Mouse (Mus musculus) intestine, embryonic 16.5 days (tissue): ENCODE measurements around the gene Cabcoco1. TPM values are rescaled to one million over a fixed set of nuclear protein-coding genes. Genes with fewer than 3 reads are reported as not detected.
A peak's percentile ranks its signal among the peaks of the same experiment; 100 is the strongest.

ENCODE experiments used
- ATAC-seq: fragments of 200-750 bp; cut with Nextera tagmentation; 2 replicates; pipeline ENCODE4 v1.8.0; 2017; ENCODE audit warnings: moderate TSS enrichment, moderate library complexity
- H3K27ac ChIP-seq: fragments of 300-500 bp; sonication (generic); 2 replicates; pipeline ENCODE4 v1.5.1; 2014; ENCODE audit warnings: mild to moderate bottlenecking, low read length
- H3K27me3 ChIP-seq: fragments of 300-500 bp; sonication (generic); replicated peaks from 2 replicates; pipeline ENCODE4 v1.6.1; 2014; ENCODE audit warnings: low read length, control low read depth, mixed read lengths; ENCODE audit not compliant: control insufficient read depth, insufficient read depth
- H3K36me3 ChIP-seq: fragments of 300-500 bp; sonication (generic); 2 replicates; pipeline ENCODE4 v1.6.1; 2014; ENCODE audit warnings: low read length, control low read depth; ENCODE audit not compliant: control insufficient read depth, insufficient read depth
- H3K4me1 ChIP-seq: fragments of 300-500 bp; sonication (generic); 2 replicates; pipeline ENCODE4 v1.6.1; 2014; ENCODE audit warnings: low read length, control low read depth, mixed read lengths; ENCODE audit not compliant: control insufficient read depth, insufficient read depth
- H3K4me2 ChIP-seq: fragments of 300-500 bp; sonication (generic); 2 replicates; pipeline ENCODE4 v1.6.1; 2014; ENCODE audit warnings: low read depth, low read length, control low read depth
- H3K4me3 ChIP-seq: fragments of 300-500 bp; sonication (generic); 2 replicates; pipeline ENCODE4 v1.5.1; 2014; ENCODE audit warnings: mild to moderate bottlenecking, low read length
- H3K9ac ChIP-seq: fragments of 300-500 bp; sonication (generic); 2 replicates; pipeline ENCODE4 v1.6.1; 2014; ENCODE audit warnings: low read depth, low read length
- H3K9me3 ChIP-seq: fragments of 300-500 bp; sonication (generic); 2 replicates; pipeline ENCODE4 v1.6.1; 2016; ENCODE audit warnings: low read length, control low read depth; ENCODE audit not compliant: control insufficient read depth
- WGBS: fragments of 180-500 bp; shearing (Covaris S2); extraction: QIAGEN DNeasy Blood & Tissue Kit; methylation state at CpG from one replicate; pipeline ENCODE4 v1.1.7; 2014; 5-methylcytosine and 5-hydroxymethylcytosine counted together
- polyA plus RNA-seq: library from polyadenylated mRNA; unstranded; fragments of >200 nt; fragmentation: Nextera tagmentation; extraction: Ambion mirVana; gene quantifications from 2 replicates; pipeline ENCODE4 v1.2.1, GENCODE M21; 2015

Gene Cabcoco1
- polyA plus RNA-seq, 1 experiment from 2014 or later, result 8.4 TPM

- Histone ChIP-seq H3K27ac (no peak overlapping the region), H3K4me2 (no peak overlapping the region), H3K36me3 (no peaks in the 10 kb centered on the region), H3K27me3 (no peaks in the 10 kb centered on the region), H3K4me3 (no peak overlapping the region), H3K9me3 (no peaks in the 10 kb centered on the region), H3K4me1 (peaks cover 5% of the 10 kb centered on the region; the same call in 1 of the 2 replicates), H3K9ac (no peak overlapping the region)
- WGBS, result 88% methylated on average over 13 of the region's 13 CpGs
- ATAC-seq, result no peak
These were observed 110.8 kb downstream of the Cabcoco1 start for GRCm38 (mm10) chr10:68430929-68431328.

- no peak overlapping the region for H3K4me3 ChIP-seq
- H3K9me3 ChIP-seq, result no peaks in the 10 kb centered on the region
- no peak for ATAC-seq
- 83% methylated on average over 7 of the region's 7 CpGs for WGBS
- no peak overlapping the region for H3K9ac ChIP-seq
- no peaks in the 10 kb centered on the region for H3K36me3 ChIP-seq
- H3K4me1 ChIP-seq, result no peaks in the 10 kb centered on the region
- H3K4me2 ChIP-seq, result no peak overlapping the region
- no peak overlapping the region for H3K27ac ChIP-seq
- H3K27me3 ChIP-seq, result no peaks in the 10 kb centered on the region
These were observed 121.2 kb downstream of the Cabcoco1 start for GRCm38 (mm10) chr10:68420393-68420920.

DNA sequence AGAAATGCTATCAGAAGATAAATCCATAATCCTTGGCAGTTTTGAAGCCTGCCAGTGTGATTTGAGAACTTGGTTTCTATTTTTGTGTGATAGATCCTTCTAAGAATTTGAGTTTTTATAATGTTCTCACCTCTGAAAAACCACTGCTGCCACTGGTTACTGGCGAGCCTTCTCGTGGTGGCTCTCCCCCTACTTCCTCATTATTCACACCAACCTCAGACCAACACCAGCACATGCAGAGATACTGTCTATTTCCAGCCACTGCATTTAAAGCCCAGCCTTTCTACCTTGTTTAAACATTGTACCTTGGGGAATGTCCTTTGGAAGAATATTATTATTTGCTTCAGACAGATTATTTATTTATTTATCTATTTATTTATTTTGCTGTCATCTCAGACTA lies 121.8 kb downstream of the Cabcoco1 start:
- Histone ChIP-seq H3K27me3 (no peaks in the 10 kb centered on the region), H3K27ac (no peak overlapping the region), H3K36me3 (no peaks in the 10 kb centered on the region), H3K9me3 (no peaks in the 10 kb centered on the region), H3K4me2 (no peak overlapping the region), H3K9ac (no peak overlapping the region), H3K4me3 (no peak overlapping the region), H3K4me1 (no peaks in the 10 kb centered on the region)
- no peak for ATAC-seq
- WGBS, result 65% methylated on average over 2 of the region's 2 CpGs

DNA sequence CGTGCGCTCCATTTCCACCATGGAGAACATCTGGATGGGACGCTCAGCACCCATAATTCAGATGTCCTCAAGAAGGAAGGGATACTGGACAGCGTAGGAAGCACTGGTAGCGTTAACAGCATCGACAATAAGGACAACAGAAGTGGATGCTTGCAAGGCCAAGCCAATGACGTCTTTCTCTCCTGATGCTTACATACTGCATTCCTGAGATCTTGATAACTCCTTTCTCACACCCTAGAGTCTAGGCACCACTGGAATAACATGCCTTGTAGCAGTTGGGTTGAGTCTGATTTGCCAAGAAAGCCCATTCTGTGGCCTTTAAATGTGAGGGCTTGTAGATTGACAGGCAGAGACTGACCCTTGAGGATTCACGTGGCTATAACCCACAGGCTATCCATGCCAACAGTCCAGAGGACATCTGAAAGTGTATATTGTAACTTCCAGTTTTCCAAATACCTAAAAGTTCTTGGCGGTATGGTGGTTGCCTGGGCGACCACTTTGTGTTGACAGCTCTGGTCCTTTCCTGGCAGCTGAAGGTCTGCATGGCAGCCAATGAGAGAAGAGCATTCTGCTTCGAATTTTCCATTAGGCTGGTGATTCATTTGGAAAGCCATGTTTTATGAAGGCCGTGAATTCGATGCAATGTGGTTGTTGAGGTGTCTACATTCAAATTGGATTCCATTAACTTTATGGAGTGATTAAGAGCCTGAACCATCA lies 124.5 kb downstream of the Cabcoco1 start:
- no peak for ATAC-seq
- Histone ChIP-seq H3K36me3 (no peaks in the 10 kb centered on the region), H3K4me2 (no peak overlapping the region), H3K27me3 (no peaks in the 10 kb centered on the region), H3K9ac (no peak overlapping the region), H3K4me3 (no peak overlapping the region), H3K27ac (no peak overlapping the region), H3K9me3 (no peaks in the 10 kb centered on the region), H3K4me1 (no peaks in the 10 kb centered on the region)
- 86% methylated on average over 13 of the region's 13 CpGs for WGBS

DNA sequence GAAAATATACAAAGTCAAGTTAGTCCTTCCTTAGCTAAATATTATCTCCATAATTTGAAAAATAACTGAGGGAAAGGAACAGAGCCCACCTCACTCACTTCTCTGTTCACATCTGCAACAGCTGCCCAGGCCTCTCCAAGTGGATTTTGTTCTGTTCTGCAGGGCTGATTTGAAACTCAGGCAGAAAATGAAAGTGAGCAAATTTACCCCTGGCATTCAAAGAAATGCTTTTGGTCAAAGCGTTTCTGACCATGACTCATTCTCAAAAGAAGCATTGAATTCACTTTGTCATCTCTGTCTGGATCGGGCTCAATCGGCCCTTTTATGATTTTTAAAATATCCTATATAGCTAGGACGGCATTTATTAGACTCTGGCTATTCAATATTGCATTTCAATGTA lies 135.8 kb downstream of the Cabcoco1 start:
- WGBS, result 79% methylated on average over 4 of the region's 4 CpGs
- no peak for ATAC-seq
- H3K9me3 ChIP-seq, result no peaks in the 10 kb centered on the region

DNA sequence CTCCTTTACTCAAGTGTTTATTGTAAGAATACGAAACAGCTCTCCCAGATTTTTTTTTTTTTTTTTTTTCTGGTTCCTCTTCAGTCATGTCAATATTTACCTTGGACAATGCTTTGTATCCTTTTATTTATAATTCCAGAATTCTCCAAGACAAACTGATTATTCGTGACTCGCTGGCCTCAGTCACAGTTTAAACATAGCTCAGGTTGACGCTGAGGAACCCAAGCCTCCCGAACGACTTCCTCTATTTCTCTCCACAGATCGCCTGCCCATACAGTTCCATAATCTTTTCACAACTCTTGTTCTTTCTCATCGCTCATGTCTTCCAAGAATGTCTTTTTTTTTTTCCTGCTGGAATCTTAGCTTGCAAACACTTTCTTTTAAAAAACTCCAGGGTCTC lies 144.9 kb downstream of the Cabcoco1 start:
- 43% methylated on average over 8 of the region's 8 CpGs for WGBS
- Histone ChIP-seq H3K4me2 (no peak overlapping the region), H3K4me1 (no peaks in the 10 kb centered on the region), H3K27ac (no peak overlapping the region), H3K36me3 (no peaks in the 10 kb centered on the region), H3K27me3 (no peaks in the 10 kb centered on the region), H3K9me3 (peaks cover 3% of the 10 kb centered on the region), H3K9ac (no peak overlapping the region), H3K4me3 (no peak overlapping the region)
- no peak for ATAC-seq

More for the DNA sequence above, 135.8 kb downstream of the Cabcoco1 start:
- H3K4me3 ChIP-seq, result no peak overlapping the region
- no peaks in the 10 kb centered on the region for H3K36me3 ChIP-seq
- H3K4me1 ChIP-seq, result no peaks in the 10 kb centered on the region
- H3K27me3 ChIP-seq, result no peaks in the 10 kb centered on the region
- H3K9ac ChIP-seq, result no peak overlapping the region
- no peak overlapping the region for H3K27ac ChIP-seq
- no peak overlapping the region for H3K4me2 ChIP-seq

- no peaks in the 10 kb centered on the region for H3K4me1 ChIP-seq
- no peaks in the 10 kb centered on the region for H3K27me3 ChIP-seq
- H3K36me3 ChIP-seq, result no peaks in the 10 kb centered on the region
- WGBS, result 39% methylated on average over 2 of the region's 2 CpGs
- H3K4me3 ChIP-seq, result no peak overlapping the region
- no peak overlapping the region for H3K9ac ChIP-seq
- no peak for ATAC-seq
- H3K27ac ChIP-seq, result no peak overlapping the region
- peaks cover 3% of the 10 kb centered on the region for H3K9me3 ChIP-seq
- no peak overlapping the region for H3K4me2 ChIP-seq
These were observed 145.6 kb downstream of the Cabcoco1 start for GRCm38 (mm10) chr10:68396083-68396482.

GRCm38 (mm10) chr10:68391640-68392039 lies 150.1 kb downstream of the Cabcoco1 start:
- H3K9me3 ChIP-seq, result no peaks in the 10 kb centered on the region
- H3K4me1 ChIP-seq, result no peaks in the 10 kb centered on the region
- no peak overlapping the region for H3K27ac ChIP-seq
- H3K9ac ChIP-seq, result no peak overlapping the region
- 66% methylated on average over 4 of the region's 4 CpGs for WGBS
- no peak overlapping the region for H3K4me2 ChIP-seq
- no peak overlapping the region for H3K4me3 ChIP-seq
- no peaks in the 10 kb centered on the region for H3K27me3 ChIP-seq
- ATAC-seq, result no peak
- no peaks in the 10 kb centered on the region for H3K36me3 ChIP-seq

DNA sequence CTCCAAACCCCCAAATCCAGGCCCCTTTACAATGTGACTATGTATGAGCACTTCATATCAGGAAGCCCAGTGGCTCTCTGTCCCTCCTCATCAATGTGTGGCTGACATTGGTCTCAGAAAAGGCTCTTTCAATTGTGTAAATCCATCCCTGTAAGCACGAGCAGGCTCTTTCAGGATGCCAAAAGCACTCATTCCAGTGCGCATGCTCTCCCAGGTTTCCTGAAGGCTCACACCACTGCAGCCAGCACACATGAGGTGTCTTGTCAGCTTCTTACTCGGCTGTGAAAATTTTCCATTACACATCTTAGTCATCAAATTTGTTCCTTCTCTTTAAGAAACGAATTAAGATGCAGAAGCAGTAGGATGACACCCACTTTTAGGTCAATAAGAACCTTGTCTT lies 152.9 kb downstream of the Cabcoco1 start:
- Histone ChIP-seq H3K36me3 (no peaks in the 10 kb centered on the region), H3K9me3 (peaks cover 2% of the 10 kb centered on the region), H3K27ac (no peak overlapping the region), H3K4me1 (no peaks in the 10 kb centered on the region), H3K4me2 (no peak overlapping the region), H3K27me3 (no peaks in the 10 kb centered on the region), H3K4me3 (no peak overlapping the region), H3K9ac (no peak overlapping the region)
- WGBS, result 78% methylated on average over 4 of the region's 4 CpGs
- no peak for ATAC-seq

DNA sequence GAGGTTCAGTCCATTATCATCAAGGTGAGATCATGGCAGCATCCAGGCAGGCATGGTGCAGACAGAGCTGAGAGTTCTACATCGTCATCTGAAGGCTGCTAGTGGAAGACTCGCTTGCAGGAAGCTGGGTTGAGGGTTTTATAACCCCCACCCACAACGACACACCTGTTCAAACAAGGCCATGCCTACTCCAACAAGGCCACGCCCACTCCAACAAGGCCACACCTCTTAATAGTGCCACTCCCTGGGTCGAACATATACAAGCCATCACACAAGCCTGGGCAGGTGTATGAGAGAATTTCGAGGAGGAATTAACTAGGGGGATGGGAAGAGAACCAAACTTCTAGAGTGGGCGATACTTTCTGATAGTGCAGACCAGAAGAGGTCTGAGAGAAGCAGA lies 153.6 kb downstream of the Cabcoco1 start:
- Histone ChIP-seq H3K4me3 (no peak overlapping the region), H3K27me3 (no peaks in the 10 kb centered on the region), H3K4me1 (no peaks in the 10 kb centered on the region), H3K4me2 (no peak overlapping the region), H3K27ac (no peak overlapping the region), H3K9ac (no peak overlapping the region), H3K9me3 (peaks cover 2% of the 10 kb centered on the region), H3K36me3 (no peaks in the 10 kb centered on the region)
- WGBS, result 64% methylated on average over 7 of the region's 7 CpGs
- ATAC-seq, result peak; percentile 84
